Mouse (Mus musculus): ENCODE measurements at regions not wholly inside any gene's neighbourhood (a gene's known extent, or its start where the extent isn't known, plus 50 kb on each side); places are given as distances from the start of the nearest gene placed in this dataset.
A peak's percentile ranks its signal among the peaks of the same experiment; 100 is the strongest.

- DNase-seq, result no peak
Observed at GRCm38 (mm10) chrX:99340223-99340622, 130.8 kb downstream of the Pja1 start.

DNA sequence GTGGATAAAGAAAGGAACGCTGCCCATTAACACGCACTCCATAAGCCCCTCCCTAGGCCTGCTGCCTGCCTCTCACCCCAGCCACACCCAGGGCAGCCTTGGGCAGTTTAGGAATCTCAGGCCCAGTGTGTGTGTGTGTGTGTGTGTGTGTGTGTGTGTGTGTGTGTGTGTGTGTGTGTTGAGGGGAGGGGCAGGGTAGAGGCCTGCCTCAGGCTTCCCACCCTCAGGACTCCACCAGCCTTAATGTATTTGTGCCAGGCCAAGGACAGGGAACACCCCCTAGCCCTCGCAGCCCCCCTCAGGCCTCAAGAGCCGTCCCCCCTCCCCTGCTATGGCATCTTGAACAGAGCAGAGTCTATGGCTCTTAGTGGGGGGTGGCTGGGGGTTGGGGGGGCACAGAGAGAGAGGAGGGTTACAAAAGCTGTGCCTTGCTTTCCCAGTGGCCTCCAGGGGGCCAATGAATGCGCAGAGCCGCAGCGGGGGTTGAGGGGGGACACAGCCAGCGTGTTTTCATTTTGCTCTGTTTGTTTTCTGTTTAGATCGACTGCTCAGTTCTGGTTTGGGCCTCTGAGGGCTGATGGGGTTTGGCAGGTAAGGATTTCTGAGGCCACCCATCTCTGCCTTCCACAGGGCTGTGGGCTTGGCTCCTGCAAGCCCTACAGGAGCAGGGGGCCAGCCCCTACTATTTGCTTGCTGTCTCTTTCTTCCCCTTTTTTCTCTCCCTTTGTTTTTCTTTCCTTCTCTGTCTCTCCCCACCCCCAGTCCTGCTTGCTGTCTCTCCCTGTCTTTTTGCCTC lies 131.8 kb downstream of the Pja1 start:
- DNase-seq, result no peak

GRCm38 (mm10) chrX:99336616-99337553 lies 134.2 kb downstream of the Pja1 start:
- DNase-seq, result no peak

GRCm38 (mm10) chrX:99335886-99336589 lies 135.0 kb downstream of the Pja1 start:
- DNase-seq, result no peak

GRCm38 (mm10) chrX:99332457-99332770 lies 138.7 kb downstream of the Pja1 start:
- DNase-seq, result no peak

GRCm38 (mm10) chrX:99331764-99332456 lies 139.2 kb downstream of the Pja1 start:
- no peak for DNase-seq

GRCm38 (mm10) chrX:99330386-99330785 lies 140.7 kb downstream of the Pja1 start:
- no peak for DNase-seq

- DNase-seq, result no peak
Observed at GRCm38 (mm10) chrX:99328576-99328975, 142.5 kb downstream of the Pja1 start.

DNA sequence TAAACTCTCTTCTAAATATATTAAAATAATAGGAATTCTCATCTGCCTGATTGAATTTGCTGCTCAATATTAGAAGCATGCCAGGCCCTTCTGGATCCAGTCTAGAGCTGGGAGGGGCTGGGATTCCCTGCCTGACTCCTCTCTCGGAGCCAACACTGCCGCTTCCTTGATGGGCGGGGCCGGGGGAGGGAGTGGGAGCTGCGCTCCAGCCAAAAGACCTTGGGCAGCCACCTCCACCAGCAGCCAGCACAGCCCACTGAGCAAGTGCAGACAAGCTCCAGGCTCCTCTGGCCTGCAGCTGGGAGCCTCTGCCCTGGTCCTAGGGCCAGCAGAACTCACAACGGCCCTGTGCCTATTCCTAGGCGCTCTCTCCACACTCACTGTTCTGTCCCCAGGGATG lies 144.9 kb downstream of the Pja1 start:
- peak; percentile 77 for DNase-seq

DNA sequence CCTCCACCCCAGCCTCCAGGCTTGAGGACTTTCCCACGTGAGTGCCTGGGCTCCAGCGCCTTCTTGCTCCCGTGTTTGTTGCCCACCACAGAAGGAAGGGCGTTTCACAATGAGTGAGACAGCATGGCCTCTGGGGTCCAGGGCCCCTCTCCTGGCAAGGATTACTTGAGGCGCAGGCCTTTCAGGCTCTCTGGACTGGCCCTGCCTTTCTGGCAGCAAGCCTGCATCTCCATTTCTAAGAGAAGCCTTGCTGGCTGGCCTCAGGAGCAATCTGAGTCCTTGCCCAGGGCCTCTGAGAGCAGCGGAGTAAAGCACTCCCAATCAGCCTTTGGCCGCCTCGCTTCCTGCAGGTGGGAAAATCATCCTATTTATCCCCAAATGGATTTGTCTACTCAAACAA lies 145.6 kb downstream of the Pja1 start:
- peak; percentile 67 for DNase-seq

GRCm38 (mm10) chrX:99324546-99325170 lies 146.4 kb downstream of the Pja1 start:
- peak; percentile 65 for DNase-seq

DNA sequence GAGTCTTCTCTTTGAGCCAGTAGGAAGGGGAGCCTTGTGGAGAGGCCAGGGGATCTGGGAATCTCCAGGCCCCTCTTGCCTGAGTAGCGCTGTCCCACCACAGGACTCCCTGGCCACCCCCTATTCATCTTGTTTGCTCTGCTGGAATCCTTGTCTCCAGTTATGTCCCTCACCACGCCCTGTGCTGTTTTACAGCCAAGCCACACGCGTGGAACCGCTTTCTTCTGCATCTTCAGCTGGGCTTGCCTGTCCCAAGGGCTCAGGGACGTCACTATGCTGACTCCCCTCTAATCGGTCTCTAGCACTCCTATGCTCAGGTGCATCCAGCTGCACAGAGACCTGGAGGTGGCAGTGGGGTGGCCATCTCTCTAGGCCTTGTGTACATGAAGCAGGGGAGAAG lies 151.3 kb downstream of the Pja1 start:
- DNase-seq, result no peak

DNA sequence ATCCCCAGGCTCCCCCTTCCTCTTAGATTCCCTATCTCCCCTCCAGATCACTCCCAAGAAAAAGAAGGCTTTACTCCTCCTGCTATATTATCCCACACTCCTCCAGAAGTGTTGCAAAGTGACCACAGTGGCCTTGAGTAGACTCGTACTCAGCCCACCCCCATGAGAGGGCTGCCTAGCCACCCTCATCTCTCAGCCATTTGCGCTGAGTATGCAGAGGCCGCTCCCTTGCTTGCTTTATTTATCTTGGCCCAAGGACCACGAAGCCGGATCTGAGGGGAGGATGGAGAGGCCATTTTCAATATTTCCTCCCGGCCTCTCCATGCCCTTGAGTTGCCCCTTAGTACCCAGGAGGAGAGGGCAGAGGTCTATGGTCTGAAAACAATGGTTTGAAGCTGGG lies 151.9 kb downstream of the Pja1 start:
- DNase-seq, result no peak

DNA sequence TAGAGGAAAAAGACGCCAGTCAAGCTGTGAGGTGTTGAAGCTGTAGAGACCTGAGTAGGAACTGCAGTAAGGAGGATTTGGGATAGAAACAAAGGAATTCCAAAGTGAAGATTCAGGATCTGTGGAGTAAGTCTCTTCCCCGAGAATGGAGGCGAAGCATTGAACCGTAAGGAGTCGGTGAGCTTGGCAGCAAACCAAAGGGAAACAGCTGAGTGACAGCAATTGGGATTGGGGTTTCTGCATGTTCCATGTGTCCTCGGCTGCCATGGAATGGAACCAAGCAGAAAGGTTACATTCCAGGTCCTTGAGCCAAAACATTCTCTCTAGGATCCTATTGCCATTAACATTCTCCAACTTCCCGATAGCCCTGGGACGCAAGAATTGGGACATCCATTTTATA lies 152.9 kb downstream of the Pja1 start:
- DNase-seq, result no peak

GRCm38 (mm10) chrX:99317736-99318135 lies 153.3 kb downstream of the Pja1 start:
- DNase-seq, result no peak

GRCm38 (mm10) chrX:99316410-99317056 lies 154.5 kb downstream of the Pja1 start:
- DNase-seq, result no peak

GRCm38 (mm10) chrX:99299110-99299509 lies 163.2 kb downstream of the Efnb1 start:
- DNase-seq, result no peak

DNA sequence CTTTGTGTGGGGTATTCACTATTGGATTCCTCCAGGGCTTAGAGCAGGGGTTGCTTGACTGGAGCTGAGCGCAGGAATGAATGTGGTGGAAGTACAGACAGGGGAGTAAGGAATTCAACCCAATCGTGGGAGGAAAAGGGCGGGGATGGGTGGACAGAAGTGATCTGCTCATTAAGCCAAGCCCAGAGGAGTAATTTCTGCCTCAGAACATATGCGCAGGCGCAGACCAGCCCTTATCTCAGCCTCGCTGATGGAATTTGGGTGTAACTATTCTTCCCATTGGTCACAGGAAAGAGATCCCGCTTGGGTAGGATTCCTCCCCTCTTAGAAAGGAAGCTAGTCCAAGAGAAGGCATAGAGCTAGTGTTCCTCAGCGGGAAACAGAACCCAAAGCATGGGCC lies 158.8 kb downstream of the Efnb1 start:
- DNase-seq, result no peak

DNA sequence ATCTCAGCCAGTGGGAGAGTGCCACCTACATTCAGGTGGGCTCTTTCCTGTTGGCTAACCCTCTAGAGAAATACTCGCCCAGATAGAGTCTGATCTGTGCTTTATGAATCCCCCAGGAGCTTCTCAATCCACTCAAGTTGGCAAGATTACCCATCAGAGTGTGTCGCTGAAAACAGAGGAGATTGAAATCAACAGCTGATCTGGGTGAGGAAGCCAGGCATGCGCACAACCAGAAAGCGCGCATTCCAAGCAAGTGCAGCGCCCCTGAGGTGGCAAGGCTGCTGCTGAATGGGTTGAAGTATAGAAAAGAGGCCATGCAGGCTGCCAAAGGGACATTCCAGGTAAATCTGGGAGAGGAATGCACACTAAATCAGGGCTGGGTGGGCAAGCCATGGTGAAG lies 158.0 kb downstream of the Efnb1 start:
- no peak for DNase-seq

DNA sequence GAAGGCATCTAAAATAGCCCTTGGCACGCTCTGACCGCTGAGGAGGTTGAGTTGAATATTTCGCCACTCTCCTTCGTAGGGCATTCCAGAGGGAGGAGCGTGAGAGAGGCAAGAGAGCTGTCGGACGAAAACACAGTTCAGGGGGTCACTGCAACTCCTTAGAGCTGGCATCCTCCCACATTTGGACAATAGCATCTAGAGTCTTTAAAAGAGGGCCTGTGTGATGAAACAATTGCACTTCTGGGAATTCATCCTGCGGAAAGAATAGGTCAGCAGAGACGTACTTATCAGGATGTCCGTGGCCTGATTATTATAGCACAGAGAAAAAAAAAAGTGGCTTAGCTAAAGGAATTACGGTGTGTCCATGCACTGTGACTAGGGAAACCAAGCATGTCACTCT lies 156.8 kb downstream of the Efnb1 start:
- DNase-seq, result peak; percentile 32

GRCm38 (mm10) chrX:99291965-99292364 lies 156.0 kb downstream of the Efnb1 start:
- no peak for DNase-seq
